Mouse (Mus musculus) lung, postnatal 0 days (tissue): ENCODE measurements around the gene Mvk. TPM values are rescaled to one million over a fixed set of nuclear protein-coding genes. Genes with fewer than 3 reads are reported as not detected.

ENCODE experiments used
- ATAC-seq: fragments of 200-750 bp; cut with Nextera tagmentation; 2 replicates; pipeline ENCODE4 v1.8.0; 2017; ENCODE audit warnings: moderate library complexity
- DNase-seq: peaks from one replicate; pipeline ENCODE4 v3.0.0-alpha.2; 2016; ENCODE audit warnings: low spot score
- H3K27ac ChIP-seq: fragments of 300-500 bp; sonication (generic); 2 replicates; pipeline ENCODE4 v1.5.1; 2014; ENCODE audit warnings: antibody characterized with exemption, mild to moderate bottlenecking, low read length, mixed read lengths
- H3K27me3 ChIP-seq: fragments of 300-500 bp; sonication (generic); replicated peaks from 2 replicates; pipeline ENCODE4 v1.6.1; 2014; ENCODE audit warnings: low read length, mixed read lengths; ENCODE audit not compliant: insufficient read depth
- H3K36me3 ChIP-seq: fragments of 300-500 bp; sonication (generic); 2 replicates; pipeline ENCODE4 v1.6.1; 2014; ENCODE audit warnings: low read length, mixed read lengths; ENCODE audit not compliant: insufficient read depth
- H3K4me1 ChIP-seq: fragments of 300-500 bp; sonication (generic); 2 replicates; pipeline ENCODE4 v1.6.1; 2014; ENCODE audit warnings: antibody characterized with exemption, low read depth, low read length, mixed read lengths; ENCODE audit not compliant: insufficient read depth
- H3K4me2 ChIP-seq: fragments of 300-500 bp; sonication (generic); replicated peaks from 2 replicates; pipeline ENCODE4 v1.6.1; 2014; ENCODE audit warnings: low read depth, mild to moderate bottlenecking, low read length, moderate library complexity, mixed read lengths
- H3K4me3 ChIP-seq: fragments of 300-500 bp; sonication (generic); 2 replicates; pipeline ENCODE4 v1.5.1; 2014; ENCODE audit warnings: low read depth, low read length
- H3K9ac ChIP-seq: fragments of 300-500 bp; sonication (generic); replicated peaks from 2 replicates; pipeline ENCODE4 v1.6.1; 2014; ENCODE audit warnings: low read depth, mild to moderate bottlenecking
- H3K9me3 ChIP-seq: fragments of 300-500 bp; sonication (generic); 2 replicates; pipeline ENCODE4 v1.6.1; 2016; ENCODE audit warnings: low read length, mixed read lengths
- CTCF ChIP-seq: IDR thresholded peaks from 2 replicates; pipeline ENCODE4 v1.5.1; 2016; ENCODE audit warnings: antibody characterized with exemption, mild to moderate bottlenecking
- EP300 ChIP-seq: IDR thresholded peaks from 2 replicates; pipeline ENCODE4 v1.6.1; 2016; ENCODE audit warnings: antibody characterized with exemption, mild to moderate bottlenecking, control low read depth
- WGBS: fragments of 180-500 bp; shearing (Covaris S2); extraction: QIAGEN DNeasy Blood & Tissue Kit; methylation state at CpG from one replicate; pipeline ENCODE4 v1.1.7; 2014; 5-methylcytosine and 5-hydroxymethylcytosine counted together
- polyA plus RNA-seq: library from polyadenylated mRNA; unstranded; fragments of >200 nt; fragmentation: Nextera tagmentation; extraction: Ambion mirVana; gene quantifications from 2 replicates; pipeline ENCODE4 v1.2.1, GENCODE M21; 2015

Gene Mvk
- polyA plus RNA-seq, 1 experiment from 2014 or later, result 28.9 TPM

- TF ChIP-seq CTCF, result no peak
- H3K27ac ChIP-seq, result no peak overlapping the region
- DNase-seq, result no peak
Observed at GRCm38 (mm10) chr5:114464561-114464960, 20.5 kb downstream of the Mvk start.

DNA sequence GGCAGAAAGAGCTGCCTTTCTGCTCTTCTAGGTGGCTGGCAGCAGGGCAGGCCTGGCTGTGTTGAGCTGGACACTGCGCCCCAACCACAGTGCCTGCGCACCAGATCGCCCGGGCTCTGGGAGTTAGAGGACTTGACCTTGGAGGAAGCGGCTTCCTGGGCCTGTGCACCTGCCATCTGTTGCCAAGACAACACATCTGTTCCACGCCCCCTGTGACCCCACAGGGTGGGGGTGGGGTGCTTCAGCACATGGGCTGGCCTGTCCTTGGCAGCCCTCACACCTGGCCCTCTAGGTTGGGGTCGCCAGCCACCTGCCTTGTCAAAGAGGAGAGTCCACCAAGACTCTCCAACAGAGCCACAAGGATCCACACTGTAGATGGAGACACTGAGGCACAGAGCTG is 21.6 kb downstream of the Mvk start:
- no peak overlapping the region for H3K27ac ChIP-seq
- no peak for TF ChIP-seq EP300
- no peak for TF ChIP-seq CTCF
- ATAC-seq (no peak), DNase-seq (no peak)
- no peak overlapping the region for H3K4me3 ChIP-seq
- no peaks in the 10 kb centered on the region for H3K27me3 ChIP-seq
- 0 out of 2 replicates have a peak, but pooled peaks cover 5% of the 10 kb centered on the region for H3K4me1 ChIP-seq
- H3K9me3 ChIP-seq, result no peaks in the 10 kb centered on the region
- WGBS, result 72% methylated on average over 7 of the region's 7 CpGs
- H3K4me2 ChIP-seq, result no peak overlapping the region
- H3K36me3 ChIP-seq, result no peaks in the 10 kb centered on the region
- no peak overlapping the region for H3K9ac ChIP-seq

More at GRCm38 (mm10) chr5:114464561-114464960, 20.5 kb downstream of the Mvk start:
- Histone ChIP-seq H3K4me3 (no peak overlapping the region), H3K9me3 (no peaks in the 10 kb centered on the region), H3K9ac (no peak overlapping the region), H3K4me2 (no peak overlapping the region), H3K27me3 (no peaks in the 10 kb centered on the region), H3K4me1 (0 out of 2 replicates have a peak, but pooled peaks cover 5% of the 10 kb centered on the region), H3K36me3 (no peaks in the 10 kb centered on the region)
- WGBS, result 68% methylated on average over 2 of the region's 2 CpGs
- no peak for ATAC-seq

DNA sequence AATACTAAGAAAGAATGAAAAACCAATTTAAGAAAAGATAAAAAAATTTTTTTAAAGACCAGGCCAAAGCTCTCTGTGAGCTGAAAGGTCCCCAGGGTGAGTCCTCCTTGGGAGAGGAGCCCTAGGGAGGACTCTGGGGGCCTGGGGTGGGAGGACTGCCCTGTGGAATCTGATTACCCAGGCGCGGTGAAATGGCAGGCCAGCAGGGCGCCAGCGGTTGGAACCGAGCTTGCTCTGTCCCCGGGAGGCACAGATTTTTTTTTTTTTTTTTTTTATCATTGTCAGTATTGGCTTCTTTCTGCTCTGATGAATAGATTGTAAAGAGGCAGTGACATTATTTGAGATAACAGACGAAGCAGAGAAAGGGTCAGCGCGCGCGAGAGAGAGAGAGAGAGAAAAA is 22.9 kb downstream of the Mvk start:
- DNase-seq (no peak), ATAC-seq (0 out of 2 replicates have a peak, but pooled peaks have one; percentile 36)
- TF ChIP-seq EP300, result no peak
- Histone ChIP-seq H3K4me3 (no peak overlapping the region), H3K4me2 (peak overlapping the region; percentile 39), H3K9me3 (no peaks in the 10 kb centered on the region), H3K27me3 (no peaks in the 10 kb centered on the region), H3K27ac (no peak overlapping the region), H3K36me3 (no peaks in the 10 kb centered on the region), H3K9ac (no peak overlapping the region), H3K4me1 (0 out of 2 replicates have a peak, but pooled peaks cover 5% of the 10 kb centered on the region)
- WGBS, result 13% methylated on average over 11 of the region's 11 CpGs

DNA sequence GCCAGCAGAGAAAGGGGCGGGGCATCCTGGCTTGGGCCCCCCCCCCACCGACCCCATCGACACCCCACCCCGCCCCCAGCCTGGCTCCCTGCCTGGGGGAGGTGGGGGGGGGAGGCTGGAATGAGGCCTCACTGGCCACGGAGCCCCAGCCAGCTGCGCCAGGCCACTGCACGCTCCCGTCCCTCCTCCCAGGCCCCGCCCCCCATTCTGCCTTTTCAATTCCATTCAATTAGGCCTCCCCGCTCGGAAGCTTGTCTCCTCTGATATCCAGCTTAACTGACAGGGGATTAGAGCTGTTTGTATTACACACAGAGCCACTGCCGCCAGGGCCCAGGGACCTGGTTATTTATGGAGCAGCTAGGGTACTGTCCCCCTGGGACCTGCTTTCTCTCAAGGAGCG is 23.4 kb downstream of the Mvk start:
- peak; percentile 75 for ATAC-seq
- no peak overlapping the region for H3K9ac ChIP-seq
- H3K27me3 ChIP-seq, result no peaks in the 10 kb centered on the region
- peak overlapping the region; percentile 39 for H3K4me2 ChIP-seq
- WGBS, result 6% methylated on average over 12 of the region's 13 CpGs
- H3K27ac ChIP-seq, result no peak overlapping the region
- H3K4me3 ChIP-seq, result no peak overlapping the region
- 0 out of 2 replicates have a peak, but pooled peaks cover 5% of the 10 kb centered on the region for H3K4me1 ChIP-seq
- H3K36me3 ChIP-seq, result no peaks in the 10 kb centered on the region
- TF ChIP-seq CTCF (no peak), EP300 (no peak)
- peak; percentile 63 for DNase-seq
- no peaks in the 10 kb centered on the region for H3K9me3 ChIP-seq

- Histone ChIP-seq H3K27ac (no peak overlapping the region), H3K4me3 (no peak overlapping the region), H3K4me2 (no peak overlapping the region), H3K27me3 (no peaks in the 10 kb centered on the region), H3K36me3 (no peaks in the 10 kb centered on the region), H3K4me1 (0 out of 2 replicates have a peak, but pooled peaks cover 5% of the 10 kb centered on the region), H3K9me3 (no peaks in the 10 kb centered on the region), H3K9ac (no peak overlapping the region)
- no peak for DNase-seq
- 67% methylated on average over 4 of the region's 4 CpGs for WGBS
- TF ChIP-seq CTCF (no peak), EP300 (no peak)
- no peak for ATAC-seq
Observed at GRCm38 (mm10) chr5:114468007-114468406, 23.9 kb downstream of the Mvk start.

- Histone ChIP-seq H3K9ac (no peak overlapping the region), H3K27ac (no peak overlapping the region), H3K4me3 (no peak overlapping the region), H3K9me3 (no peaks in the 10 kb centered on the region), H3K27me3 (no peaks in the 10 kb centered on the region), H3K36me3 (no peaks in the 10 kb centered on the region), H3K4me1 (0 out of 2 replicates have a peak, but pooled peaks cover 5% of the 10 kb centered on the region), H3K4me2 (no peak overlapping the region)
- TF ChIP-seq EP300 (no peak), CTCF (no peak)
- ATAC-seq (no peak), DNase-seq (no peak)
- 50% methylated on average over 3 of the region's 3 CpGs for WGBS
Observed at GRCm38 (mm10) chr5:114470359-114470758, 26.3 kb downstream of the Mvk start.
